Mouse (Mus musculus): ENCODE measurements around the gene Tmem14a.

- TF ChIP-seq CTCF (IDR thresholded peaks at IDR 0.05; ENCODE audit: insufficient read depth, low read length) (no peak), POLR2A (IDR thresholded peaks at IDR 0.05; ENCODE audit: borderline replicate concordance, extremely low read depth, low read depth, low read length) (no peak)
Measured at GRCm38 (mm10) chr1:21262401-21262800, 44.0 kb downstream of the Tmem14a start.
